Mouse (Mus musculus) heart, postnatal 36 days (tissue): ENCODE measurements around the gene Alg5. TPM values are rescaled to one million over a fixed set of nuclear protein-coding genes. Genes with fewer than 3 reads are reported as not detected.

Source experiments
- DNase-seq, 2 experiments: peaks; one replicate each; pipeline ENCODE4 v3.0.0; 2021 to 2022
- intact Hi-C: fragments of 180-260 bp; cut with DNase I; formaldehyde crosslinking; loops from one replicate; pipeline ENCODE4 v1.15.1; 2025
- total RNA-seq, 2 experiments: library from RNA; stranded (reverse); gene quantifications; 2 replicates each; pipeline ENCODE4 v1.2.3; 2021

Alg5 gene
- total RNA-seq, 2 experiments from 2014 or later = 9.9 to 11.5 TPM

GRCm38 (mm10) chr3:54775989-54776631, 40.8 kb downstream of the Alg5 start:
- DNase-seq = no peak
- intact Hi-C loops = no loop called here

- no peak for DNase-seq
- intact Hi-C loops = no loop called here
Measured at GRCm38 (mm10) chr3:54790601-54791000, 55.3 kb downstream of the Alg5 start.

GRCm38 (mm10) chr3:54791822-54792677, 56.7 kb downstream of the Alg5 start:
- DNase-seq = no peak
- intact Hi-C loops = no loop called here

- no peak for DNase-seq
- intact Hi-C loops = no loop called here
Measured at GRCm38 (mm10) chr3:54793762-54794161, 58.4 kb downstream of the Alg5 start.

GRCm38 (mm10) chr3:54795379-54795778, 60.0 kb downstream of the Alg5 start:
- intact Hi-C loops = loop anchor here (5.0 kb wide), 1 partner anchor 267 kb away; no protein-coding TSS in a partner anchor
- no peak for DNase-seq

GRCm38 (mm10) chr3:54795806-54796205, 60.5 kb downstream of the Alg5 start:
- DNase-seq = no peak
- intact Hi-C loops = loop anchor here (5.0 kb wide), 1 partner anchor 266 kb away; no protein-coding TSS in a partner anchor

- DNase-seq = peak; percentile 28 to 30
- intact Hi-C loops = loop anchor here (5.0 kb wide), 1 partner anchor 265 kb away; no protein-coding TSS in a partner anchor
Measured at GRCm38 (mm10) chr3:54797211-54797610, 61.9 kb downstream of the Alg5 start.

Other genes with a start within 250 kb of the Alg5 start
- gene Supt20, start 42.7 kb upstream of the Alg5 start, total RNA-seq = 10 to 100 TPM; 19.9 to 20.6 TPM
- gene Gm21958, start 21.2 kb upstream of the Alg5 start, total RNA-seq = not detected
- gene Exosc8, start 146 bp upstream of the Alg5 start, total RNA-seq = 10 to 100 TPM; 19.0 to 22.1 TPM
- 1 to 10 TPM; 1.6 to 3.0 TPM for gene Smad9, start 20.0 kb downstream of the Alg5 start, total RNA-seq
- 10 to 100 TPM; 19.1 to 23.2 TPM for gene Rfxap, start 72.3 kb downstream of the Alg5 start, total RNA-seq
- under 1 TPM; 0.14 to 0.17 TPM for gene Sertm1, start 180.3 kb downstream of the Alg5 start, total RNA-seq